Mouse (Mus musculus): ENCODE measurements at regions not wholly inside any gene's neighbourhood (a gene's known extent, or its start where the extent isn't known, plus 50 kb on each side); places are given as distances from the start of the nearest gene placed in this dataset.
A peak's percentile ranks its signal among the peaks of the same experiment; 100 is the strongest.

- peak in 1 of 2 experiments; percentile 13 for DNase-seq
Measured at GRCm38 (mm10) chr11:109878931-109879330, 51.1 kb upstream of the 1700012B07Rik start.

Measured in cerebellum, postnatal 14 days (tissue).